In genomic region chr6:83743212-83743611, GRCm38 (mm10) we compare ENCODE assay signal across 23 mouse cellular contexts. TPM values are rescaled to one million over a fixed set of nuclear protein-coding genes. Genes with fewer than 3 reads are reported as not detected.
DNase-seq lines count a peak whose midpoint lies in the region; ATAC-seq and TF ChIP-seq lines count a peak whose summit lies in the region.
"Had no signal": no experiment of that assay in that cellular context is flagged by ENCODE, and none has a peak within 500 bp of the region (broad histone marks: within the 10 kb centered on the region; RNA-seq: fewer than 3 reads in every experiment).

No protein-coding gene starts in this region.

- DNase-seq in kidney, postnatal 10 days = no peak
- no peak for DNase-seq in liver, embryonic 11.5 days (ENCODE audit: low spot score)
- DNase-seq: adrenal gland, adult 2 months; adrenal gland, postnatal 25 days; cerebellum, adult 18-20 months; cerebellum, adult 9-11 months; cerebellum, postnatal 36 days; gastrocnemius, postnatal 10 days; heart, adult 18-20 months; heart, postnatal 10 days; heart, postnatal 4 days had no signal

- no peak for TF ChIP-seq CTCF in intestine, postnatal 0 days (IDR thresholded peaks at IDR 0.05; ENCODE audit: low read depth)

- 55% methylated on average over 5 of the region's 5 CpGs for WGBS in intestine, embryonic 16.5 days
- 53% methylated on average over 5 of the region's 5 CpGs for WGBS in intestine, postnatal 0 days
- 69% methylated on average over 5 of the region's 5 CpGs for WGBS in kidney, embryonic 16.5 days
- WGBS in liver, embryonic 16.5 days (ENCODE audit: insufficient replicate concordance) = 59% methylated on average over 5 of the region's 5 CpGs
- WGBS in liver, embryonic 11.5 days = 53% methylated on average over 5 of the region's 5 CpGs

- H3K4me1 ChIP-seq in intestine, embryonic 16.5 days (ENCODE audit: control insufficient read depth, insufficient read depth, low read length) = 0 out of 2 replicates have a peak, but pooled peaks cover 4% of the 10 kb centered on the region
- no peaks in the 10 kb centered on the region for H3K4me1 ChIP-seq in intestine, postnatal 0 days (replicated peaks; ENCODE audit: control insufficient read depth, insufficient read depth, low read length)
- no peaks in the 10 kb centered on the region for H3K4me1 ChIP-seq in kidney, embryonic 16.5 days (ENCODE audit: insufficient read depth, low read length)
- no peaks in the 10 kb centered on the region; the same call in 1 of the 2 replicates for H3K4me1 ChIP-seq in liver, embryonic 16.5 days (ENCODE audit: control insufficient read depth, low read depth, low read length)
- no peaks in the 10 kb centered on the region for H3K4me1 ChIP-seq in liver, embryonic 11.5 days (replicated peaks; ENCODE audit: control insufficient read depth, insufficient read depth, low read length)
- H3K4me1 ChIP-seq: heart, embryonic 10.5 days; hindbrain, embryonic 13.5 days had no signal

- no peak overlapping the region for H3K4me3 ChIP-seq in intestine, embryonic 16.5 days (ENCODE audit: low read length)
- H3K4me3 ChIP-seq in intestine, postnatal 0 days (ENCODE audit: low read depth, low read length) = no peak overlapping the region
- peak overlapping the region; percentile 12; the same call in 1 of the 2 replicates for H3K4me3 ChIP-seq in kidney, embryonic 16.5 days (ENCODE audit: low read length)
- H3K4me3 ChIP-seq in liver, embryonic 16.5 days (ENCODE audit: low read depth, low read length) = no peak overlapping the region
- no peak overlapping the region for H3K4me3 ChIP-seq in liver, embryonic 11.5 days (ENCODE audit: low read depth, low read length)
- H3K4me3 ChIP-seq: embryonic facial prominence, embryonic 15.5 days; erythroblast, embryonic 14.5 days; forebrain, embryonic 10.5 days; forebrain, embryonic 15.5 days; heart, embryonic 10.5 days; hindbrain, embryonic 13.5 days had no signal

- H3K9me3 ChIP-seq in intestine, embryonic 16.5 days (ENCODE audit: control insufficient read depth, low read length) = no peaks in the 10 kb centered on the region
- H3K9me3 ChIP-seq in intestine, postnatal 0 days (ENCODE audit: control insufficient read depth) = no peaks in the 10 kb centered on the region
- no peaks in the 10 kb centered on the region for H3K9me3 ChIP-seq in kidney, embryonic 16.5 days (ENCODE audit: low read length)
- no peaks in the 10 kb centered on the region for H3K9me3 ChIP-seq in liver, embryonic 16.5 days (replicated peaks; ENCODE audit: control insufficient read depth, low read length)
- no peaks in the 10 kb centered on the region; the same call in 1 of the 2 replicates for H3K9me3 ChIP-seq in liver, embryonic 11.5 days (ENCODE audit: control insufficient read depth, low read length)
- H3K9me3 ChIP-seq: embryonic facial prominence, embryonic 15.5 days; forebrain, embryonic 15.5 days; heart, embryonic 10.5 days had no signal

- H3K27me3 ChIP-seq in intestine, embryonic 16.5 days (replicated peaks; ENCODE audit: control insufficient read depth, insufficient read depth, low read length) = no peaks in the 10 kb centered on the region; the same call in 1 of the 2 replicates
- H3K27me3 ChIP-seq in intestine, postnatal 0 days (replicated peaks; ENCODE audit: control insufficient read depth, insufficient read depth, low read length) = 0 out of 2 replicates have a peak, but pooled peaks cover 9% of the 10 kb centered on the region
- H3K27me3 ChIP-seq in kidney, embryonic 16.5 days (ENCODE audit: insufficient read depth, low read length) = 0 out of 2 replicates have a peak, but pooled peaks cover 5% of the 10 kb centered on the region
- H3K27me3 ChIP-seq in liver, embryonic 16.5 days (ENCODE audit: control insufficient read depth, insufficient read depth, low read depth, low read length) = no peaks in the 10 kb centered on the region
- peaks cover 4% of the 10 kb centered on the region for H3K27me3 ChIP-seq in liver, embryonic 11.5 days (replicated peaks; ENCODE audit: control insufficient read depth, insufficient read depth, low read length)
- H3K27me3 ChIP-seq: forebrain, embryonic 15.5 days had no signal

- no peaks in the 10 kb centered on the region for H3K36me3 ChIP-seq in intestine, embryonic 16.5 days (ENCODE audit: control insufficient read depth, insufficient read depth, low read length)
- no peaks in the 10 kb centered on the region for H3K36me3 ChIP-seq in intestine, postnatal 0 days (ENCODE audit: control insufficient read depth, insufficient read depth)
- no peaks in the 10 kb centered on the region for H3K36me3 ChIP-seq in kidney, embryonic 16.5 days (ENCODE audit: insufficient read depth, low read length)
- H3K36me3 ChIP-seq in liver, embryonic 16.5 days (ENCODE audit: control insufficient read depth, insufficient read depth) = no peaks in the 10 kb centered on the region
- no peaks in the 10 kb centered on the region for H3K36me3 ChIP-seq in liver, embryonic 11.5 days (ENCODE audit: control insufficient read depth, insufficient read depth, low read length)
- H3K36me3 ChIP-seq: embryonic facial prominence, embryonic 15.5 days; forebrain, embryonic 10.5 days; forebrain, embryonic 15.5 days; heart, embryonic 10.5 days; hindbrain, embryonic 13.5 days had no signal

- no peak overlapping the region for H3K4me2 ChIP-seq in intestine, embryonic 16.5 days (ENCODE audit: low read depth, low read length)
- no peak overlapping the region for H3K4me2 ChIP-seq in intestine, postnatal 0 days (replicated peaks; ENCODE audit: low read depth)
- H3K4me2 ChIP-seq in kidney, embryonic 16.5 days (replicated peaks; ENCODE audit: low read depth, low read length) = peak overlapping the region; percentile 14; the same call in 1 of the 2 replicates
- H3K4me2 ChIP-seq in liver, embryonic 16.5 days (ENCODE audit: low read depth, low read length) = no peak overlapping the region
- no peak overlapping the region for H3K4me2 ChIP-seq in liver, embryonic 11.5 days
- H3K4me2 ChIP-seq: embryonic facial prominence, embryonic 15.5 days; forebrain, embryonic 15.5 days; hindbrain, embryonic 13.5 days had no signal

- no peak overlapping the region for H3K9ac ChIP-seq in intestine, embryonic 16.5 days (ENCODE audit: low read depth, low read length)
- no peak overlapping the region for H3K9ac ChIP-seq in intestine, postnatal 0 days (ENCODE audit: low read depth, low read length)
- no peak overlapping the region for H3K9ac ChIP-seq in kidney, embryonic 16.5 days (replicated peaks; ENCODE audit: low read length)
- no peak overlapping the region for H3K9ac ChIP-seq in liver, embryonic 16.5 days (ENCODE audit: low read depth, low read length)
- H3K9ac ChIP-seq in liver, embryonic 11.5 days (ENCODE audit: low read depth, low read length) = no peak overlapping the region
- H3K9ac ChIP-seq: embryonic facial prominence, embryonic 15.5 days; forebrain, embryonic 15.5 days; hindbrain, embryonic 13.5 days had no signal

- peak; percentile 28; the same call in 1 of the 2 replicates for ATAC-seq in intestine, embryonic 16.5 days
- ATAC-seq in intestine, postnatal 0 days = no peak
- no peak for ATAC-seq in kidney, embryonic 16.5 days (ENCODE audit: low FRiP score, low TSS enrichment)
- ATAC-seq in liver, embryonic 16.5 days (ENCODE audit: low read depth) = peak; percentile 64
- ATAC-seq in liver, embryonic 11.5 days (replicated peaks; ENCODE audit: low FRiP score) = no peak

- no peak overlapping the region for H3K27ac ChIP-seq in intestine, embryonic 16.5 days (ENCODE audit: low read length)
- no peak overlapping the region for H3K27ac ChIP-seq in intestine, postnatal 0 days (ENCODE audit: low read depth, low read length)
- H3K27ac ChIP-seq in kidney, embryonic 16.5 days (ENCODE audit: low read length) = peak overlapping the region; percentile 31; the same call in 1 of the 2 replicates
- no peak overlapping the region for H3K27ac ChIP-seq in liver, embryonic 16.5 days (ENCODE audit: low read length)
- H3K27ac ChIP-seq in liver, embryonic 11.5 days (ENCODE audit: low read depth, low read length) = no peak overlapping the region
- H3K27ac ChIP-seq: forebrain, embryonic 10.5 days; forebrain, embryonic 15.5 days; heart, embryonic 10.5 days; hindbrain, embryonic 13.5 days had no signal

RNA-seq across cellular contexts. Expression of gene Atp6v1b1, which starts 0.4 kb away (rescaled TPM):
- polyA plus RNA-seq in intestine, embryonic 16.5 days (2015; fragmentation: Nextera tagmentation; extraction: Ambion mirVana) = not detected in 2 replicates
- not detected in 2 replicates for polyA plus RNA-seq in intestine, postnatal 0 days (2015; fragmentation: Nextera tagmentation; extraction: Ambion mirVana)
- 14.1 and 15.8 TPM in 2 replicates for polyA plus RNA-seq in kidney, embryonic 16.5 days (2015; fragmentation: Nextera tagmentation; extraction: Ambion mirVana)
- not detected in 2 replicates for polyA plus RNA-seq in liver, embryonic 16.5 days (2015; fragmentation: Nextera tagmentation; extraction: Ambion mirVana)
- polyA plus RNA-seq in liver, embryonic 11.5 days (2014; fragmentation: Nextera tagmentation; extraction: Ambion mirVana) = not detected in 2 replicates
- polyA plus RNA-seq: adrenal gland, adult 2 months; erythroblast, embryonic 14.5 days; forebrain, embryonic 10.5 days; heart, embryonic 10.5 days; heart, embryonic 14.5 days; hindbrain, embryonic 13.5 days had no signal

RNA-seq across cellular contexts. Expression of gene Ankrd53, which starts 19.2 kb away (rescaled TPM):
- not detected in 2 replicates for polyA plus RNA-seq in intestine, embryonic 16.5 days (2015; fragmentation: Nextera tagmentation; extraction: Ambion mirVana)
- not detected in 2 replicates for polyA plus RNA-seq in intestine, postnatal 0 days (2015; fragmentation: Nextera tagmentation; extraction: Ambion mirVana)
- polyA plus RNA-seq in kidney, embryonic 16.5 days (2015; fragmentation: Nextera tagmentation; extraction: Ambion mirVana) = 0.19 and 0.30 TPM in 2 replicates
- polyA plus RNA-seq in liver, embryonic 16.5 days (2015; fragmentation: Nextera tagmentation; extraction: Ambion mirVana) = not detected in 2 replicates
- polyA plus RNA-seq in liver, embryonic 11.5 days (2014; fragmentation: Nextera tagmentation; extraction: Ambion mirVana) = 0.18 TPM in 1 of 2 replicates, not detected in the other
- polyA plus RNA-seq: adrenal gland, adult 2 months; embryonic facial prominence, embryonic 15.5 days; erythroblast, embryonic 14.5 days; frontal cortex, adult 2 months; heart, embryonic 14.5 days had no signal

RNA-seq across cellular contexts. Expression of gene Vax2, which starts 32.1 kb away (rescaled TPM):
- polyA plus RNA-seq in intestine, embryonic 16.5 days (2015; fragmentation: Nextera tagmentation; extraction: Ambion mirVana) = not detected in 2 replicates
- not detected in 2 replicates for polyA plus RNA-seq in intestine, postnatal 0 days (2015; fragmentation: Nextera tagmentation; extraction: Ambion mirVana)
- polyA plus RNA-seq in kidney, embryonic 16.5 days (2015; fragmentation: Nextera tagmentation; extraction: Ambion mirVana) = not detected in 2 replicates
- polyA plus RNA-seq in liver, embryonic 16.5 days (2015; fragmentation: Nextera tagmentation; extraction: Ambion mirVana) = not detected in 2 replicates
- polyA plus RNA-seq in liver, embryonic 11.5 days (2014; fragmentation: Nextera tagmentation; extraction: Ambion mirVana) = not detected in 2 replicates
- polyA plus RNA-seq: adrenal gland, adult 2 months; erythroblast, embryonic 14.5 days; frontal cortex, adult 2 months; heart, embryonic 10.5 days; heart, embryonic 14.5 days; hindbrain, embryonic 13.5 days had no signal

RNA-seq across cellular contexts. Expression of gene Tex261, which starts 32.4 kb away (rescaled TPM):
- polyA plus RNA-seq in intestine, embryonic 16.5 days (2015; fragmentation: Nextera tagmentation; extraction: Ambion mirVana) = 83.3 and 88.5 TPM in 2 replicates
- 107 and 111 TPM in 2 replicates for polyA plus RNA-seq in intestine, postnatal 0 days (2015; fragmentation: Nextera tagmentation; extraction: Ambion mirVana)
- polyA plus RNA-seq in kidney, embryonic 16.5 days (2015; fragmentation: Nextera tagmentation; extraction: Ambion mirVana) = 98.9 and 101 TPM in 2 replicates
- 39.2 and 42.0 TPM in 2 replicates for polyA plus RNA-seq in liver, embryonic 16.5 days (2015; fragmentation: Nextera tagmentation; extraction: Ambion mirVana)
- 69.8 and 77.3 TPM in 2 replicates for polyA plus RNA-seq in liver, embryonic 11.5 days (2014; fragmentation: Nextera tagmentation; extraction: Ambion mirVana)

RNA-seq across cellular contexts. Expression of gene Nagk, which starts 51.6 kb away (rescaled TPM):
- 128 and 140 TPM in 2 replicates for polyA plus RNA-seq in intestine, embryonic 16.5 days (2015; fragmentation: Nextera tagmentation; extraction: Ambion mirVana)
- 116 and 134 TPM in 2 replicates for polyA plus RNA-seq in intestine, postnatal 0 days (2015; fragmentation: Nextera tagmentation; extraction: Ambion mirVana)
- 60.7 and 60.9 TPM in 2 replicates for polyA plus RNA-seq in kidney, embryonic 16.5 days (2015; fragmentation: Nextera tagmentation; extraction: Ambion mirVana)
- 18.8 and 20.1 TPM in 2 replicates for polyA plus RNA-seq in liver, embryonic 16.5 days (2015; fragmentation: Nextera tagmentation; extraction: Ambion mirVana)
- 19.9 and 25.0 TPM in 2 replicates for polyA plus RNA-seq in liver, embryonic 11.5 days (2014; fragmentation: Nextera tagmentation; extraction: Ambion mirVana)

Comparison
In these comparisons a context has a peak if more than half of its experiments do, and no peak if none do; other contexts are left out.
1. ATAC-seq: peak in intestine, embryonic 16.5 days (single experiment) and liver, embryonic 16.5 days (single experiment); none in intestine, postnatal 0 days (single experiment), kidney, embryonic 16.5 days (single experiment) and liver, embryonic 11.5 days (single experiment).
2. RNA of gene Atp6v1b1, which starts 0.4 kb away (polyA plus RNA-seq): 14.1 to 15.8 TPM in kidney, embryonic 16.5 days; not detected in intestine, embryonic 16.5 days, not detected in liver, embryonic 16.5 days, not detected in intestine, postnatal 0 days and not detected in liver, embryonic 11.5 days; every median in the first group is over 10 times any median in the second.